Mouse (Mus musculus) hindbrain, embryonic 16.5 days (tissue): ENCODE data around the gene Prg3. TPM values are rescaled to one million over a fixed set of nuclear protein-coding genes. Genes with fewer than 3 reads are reported as not detected.

ENCODE experiments used
- ATAC-seq: fragments of 200-750 bp; cut with Nextera tagmentation; 2 replicates; pipeline ENCODE4 v1.8.0; 2017; ENCODE audit warnings: moderate TSS enrichment, moderate library complexity
- H3K27ac ChIP-seq: fragments of 300-500 bp; sonication (generic); 2 replicates; pipeline ENCODE4 v1.5.1; 2014; ENCODE audit warnings: low read depth, mild to moderate bottlenecking, control low read depth, low read length, moderate library complexity
- H3K27me3 ChIP-seq: fragments of 300-500 bp; sonication (generic); replicated peaks from 2 replicates; pipeline ENCODE4 v1.6.1; 2014; ENCODE audit warnings: low read length; ENCODE audit not compliant: control insufficient read depth, insufficient read depth
- H3K36me3 ChIP-seq: fragments of 300-500 bp; sonication (generic); 2 replicates; pipeline ENCODE4 v1.6.1; 2014; ENCODE audit warnings: mild to moderate bottlenecking, low read length, moderate library complexity, mixed read lengths; ENCODE audit not compliant: control insufficient read depth, insufficient read depth
- H3K4me1 ChIP-seq: fragments of 300-500 bp; sonication (generic); 2 replicates; pipeline ENCODE4 v1.6.1; 2014; ENCODE audit warnings: low read depth, low read length; ENCODE audit not compliant: control insufficient read depth, insufficient read depth
- H3K4me2 ChIP-seq: fragments of 300-500 bp; sonication (generic); 2 replicates; pipeline ENCODE4 v1.6.1; 2014; ENCODE audit warnings: mild to moderate bottlenecking, low read length, control low read depth, moderate library complexity
- H3K4me3 ChIP-seq: fragments of 300-500 bp; sonication (generic); 2 replicates; pipeline ENCODE4 v1.5.1; 2014; ENCODE audit warnings: mild to moderate bottlenecking, low read length, control low read depth, moderate library complexity
- H3K9ac ChIP-seq: fragments of 300-500 bp; sonication (generic); 2 replicates; pipeline ENCODE4 v1.6.1; 2014; ENCODE audit warnings: low read depth, mild to moderate bottlenecking, control low read depth, low read length, moderate library complexity
- H3K9me3 ChIP-seq: fragments of 300-500 bp; sonication (generic); 2 replicates; pipeline ENCODE4 v1.6.1; 2014; ENCODE audit warnings: mild to moderate bottlenecking, low read length, moderate library complexity; ENCODE audit not compliant: control insufficient read depth
- WGBS: fragments of 180-500 bp; shearing (Covaris S2); extraction: QIAGEN DNeasy Blood & Tissue Kit; methylation state at CpG from one replicate; pipeline ENCODE4 v1.1.7; 2014; 5-methylcytosine and 5-hydroxymethylcytosine counted together
- polyA plus RNA-seq: library from polyadenylated mRNA; unstranded; fragments of >200 nt; fragmentation: Nextera tagmentation; extraction: Ambion mirVana; gene quantifications from 2 replicates; pipeline ENCODE4 v1.2.1, GENCODE M21; 2015

The Prg3 gene
- polyA plus RNA-seq, 1 experiment from 2014 or later, result not detected

DNA sequence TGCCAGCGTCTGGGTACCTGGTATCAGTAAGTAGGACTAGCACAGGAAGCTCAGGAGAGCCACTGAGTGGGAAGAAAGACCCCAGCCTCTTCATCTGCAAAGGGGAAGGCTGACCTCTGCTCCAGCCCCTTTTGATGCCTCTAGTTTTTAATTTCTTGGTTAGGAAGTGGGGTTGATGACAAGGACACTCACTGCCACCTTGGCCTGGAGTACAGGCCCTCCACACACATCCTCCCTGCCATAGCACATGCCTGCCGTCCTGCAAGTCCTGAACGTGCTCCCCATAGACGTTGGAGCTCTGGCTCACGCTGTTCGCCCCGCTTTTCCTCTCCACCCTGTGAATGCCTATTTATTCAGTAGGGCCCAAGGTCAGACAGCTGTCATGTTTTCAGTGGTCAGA, 18.6 kb downstream of the Prg3 start:
- H3K4me3 ChIP-seq, result no peak overlapping the region
- no peaks in the 10 kb centered on the region for H3K36me3 ChIP-seq
- no peak for ATAC-seq
- H3K9ac ChIP-seq, result no peak overlapping the region
- no peaks in the 10 kb centered on the region for H3K4me1 ChIP-seq
- H3K27me3 ChIP-seq, result no peaks in the 10 kb centered on the region
- 82% methylated on average over 7 of the region's 7 CpGs for WGBS
- no peaks in the 10 kb centered on the region for H3K9me3 ChIP-seq
- H3K27ac ChIP-seq, result no peak overlapping the region
- H3K4me2 ChIP-seq, result no peak overlapping the region

DNA sequence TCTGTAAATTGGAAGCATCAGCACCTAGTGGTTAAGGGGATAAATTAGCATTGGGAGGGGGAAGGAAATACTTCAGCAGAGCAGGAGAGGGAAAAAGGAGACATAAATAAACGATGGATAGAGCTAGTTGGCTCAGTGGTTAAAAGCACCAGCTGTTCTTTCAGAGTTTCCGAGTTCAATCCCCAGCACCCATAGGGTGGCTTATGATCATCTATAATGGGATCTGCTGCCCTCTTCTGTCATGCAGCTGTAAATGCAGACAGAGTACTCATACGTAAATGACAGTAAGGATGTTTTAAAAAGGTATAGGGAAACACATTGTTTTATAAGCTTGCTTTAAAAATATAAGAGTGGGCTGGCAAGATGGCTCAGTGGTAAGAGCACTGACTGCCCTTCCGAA, 19.7 kb downstream of the Prg3 start:
- H3K4me2 ChIP-seq, result no peak overlapping the region
- WGBS, result 18% methylated on average over 4 of the region's 4 CpGs
- no peak overlapping the region for H3K9ac ChIP-seq
- no peak for ATAC-seq
- H3K4me3 ChIP-seq, result no peak overlapping the region
- no peaks in the 10 kb centered on the region for H3K4me1 ChIP-seq
- H3K36me3 ChIP-seq, result no peaks in the 10 kb centered on the region
- no peaks in the 10 kb centered on the region for H3K9me3 ChIP-seq
- no peaks in the 10 kb centered on the region for H3K27me3 ChIP-seq
- no peak overlapping the region for H3K27ac ChIP-seq

DNA sequence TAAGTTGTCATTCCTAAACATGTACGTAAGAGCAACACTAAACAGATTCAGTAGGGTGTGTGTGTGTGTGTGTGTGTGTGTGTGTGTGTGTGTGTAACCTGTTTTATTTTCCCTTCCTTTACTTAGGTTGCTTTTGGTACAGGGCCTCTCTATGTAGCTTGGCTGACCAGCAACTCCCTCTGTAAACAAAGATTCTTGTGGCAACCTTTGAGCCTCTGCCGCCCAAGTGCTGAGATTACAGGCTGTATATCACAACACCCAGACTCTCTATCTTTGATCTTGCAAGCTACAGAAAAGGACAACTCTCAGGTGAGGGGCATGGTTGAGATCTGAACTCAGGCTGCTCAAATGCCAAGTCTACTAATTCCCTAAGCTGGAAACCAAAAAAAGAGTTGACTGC, 21.2 kb downstream of the Prg3 start:
- Histone ChIP-seq H3K4me2 (no peak overlapping the region), H3K9me3 (no peaks in the 10 kb centered on the region), H3K4me3 (no peak overlapping the region), H3K27me3 (no peaks in the 10 kb centered on the region), H3K4me1 (no peaks in the 10 kb centered on the region), H3K36me3 (no peaks in the 10 kb centered on the region), H3K9ac (no peak overlapping the region), H3K27ac (no peak overlapping the region)
- 85% methylated on average over 2 of the region's 2 CpGs for WGBS
- ATAC-seq, result no peak

DNA sequence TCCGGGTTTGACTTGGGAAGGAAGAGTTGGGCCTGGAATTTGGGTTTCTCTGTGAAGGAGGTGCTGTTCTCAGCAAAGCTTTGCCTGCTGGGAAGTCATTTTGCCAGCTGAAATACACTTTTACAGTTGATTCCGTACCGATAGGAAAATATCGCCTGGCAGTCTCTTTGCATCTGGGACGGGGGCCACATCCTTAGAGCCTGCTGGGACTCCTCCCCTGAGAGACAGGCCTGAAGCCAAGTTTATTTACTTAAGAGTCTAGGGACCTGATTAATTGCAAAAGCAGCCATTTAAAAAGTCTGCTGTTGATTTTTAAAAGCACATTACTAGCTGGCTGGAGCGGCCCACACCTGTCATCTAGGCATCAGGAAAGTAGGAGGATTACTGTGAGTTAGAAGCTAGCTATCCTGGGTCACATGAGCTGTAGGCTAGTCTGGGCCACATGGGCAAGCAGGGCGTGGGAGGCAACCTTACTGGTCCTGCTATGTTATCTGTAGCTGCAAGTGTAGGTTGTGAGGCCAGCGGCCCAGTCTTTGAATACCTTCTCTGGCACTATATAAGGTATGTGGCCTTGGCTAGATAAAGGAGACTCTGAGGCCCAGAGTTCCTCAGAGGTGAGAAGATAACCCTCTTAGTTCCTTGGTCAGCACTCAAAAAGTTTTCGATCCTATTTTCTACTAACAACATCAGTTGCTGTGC, 24.0 kb downstream of the Prg3 start:
- no peaks in the 10 kb centered on the region for H3K36me3 ChIP-seq
- no peaks in the 10 kb centered on the region for H3K4me1 ChIP-seq
- 69% methylated on average over 9 of the region's 9 CpGs for WGBS
- H3K4me2 ChIP-seq, result no peak overlapping the region
- no peak overlapping the region for H3K4me3 ChIP-seq
- no peak overlapping the region for H3K27ac ChIP-seq
- no peaks in the 10 kb centered on the region for H3K27me3 ChIP-seq
- H3K9ac ChIP-seq, result no peak overlapping the region
- H3K9me3 ChIP-seq, result no peaks in the 10 kb centered on the region
- ATAC-seq, result 0 out of 2 replicates have a peak, but pooled peaks have one; percentile 35

DNA sequence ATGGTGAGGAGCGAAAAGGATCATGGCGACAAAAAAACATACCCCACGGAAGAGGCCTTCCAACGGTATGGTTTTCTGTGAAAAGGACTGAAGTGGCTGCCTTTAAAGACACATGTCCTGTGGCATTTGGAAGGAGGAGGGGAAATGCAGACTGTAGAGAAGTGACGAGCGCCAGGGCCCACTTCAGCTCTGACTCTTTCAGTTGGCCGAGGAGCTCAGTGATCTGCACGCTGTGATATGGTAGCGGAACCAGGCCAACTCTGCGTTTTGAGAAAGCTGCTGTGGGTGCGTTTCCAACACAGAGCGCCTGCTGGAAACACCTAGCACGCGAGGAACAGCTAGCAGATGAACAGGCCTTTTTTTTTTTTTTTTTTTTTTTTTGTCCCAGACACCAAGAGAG, 24.7 kb downstream of the Prg3 start:
- no peak overlapping the region for H3K9ac ChIP-seq
- H3K27ac ChIP-seq, result no peak overlapping the region
- no peaks in the 10 kb centered on the region for H3K4me1 ChIP-seq
- no peaks in the 10 kb centered on the region for H3K9me3 ChIP-seq
- no peak for ATAC-seq
- H3K27me3 ChIP-seq, result no peaks in the 10 kb centered on the region
- no peak overlapping the region for H3K4me3 ChIP-seq
- WGBS, result 87% methylated on average over 14 of the region's 14 CpGs
- no peak overlapping the region for H3K4me2 ChIP-seq
- H3K36me3 ChIP-seq, result no peaks in the 10 kb centered on the region

DNA sequence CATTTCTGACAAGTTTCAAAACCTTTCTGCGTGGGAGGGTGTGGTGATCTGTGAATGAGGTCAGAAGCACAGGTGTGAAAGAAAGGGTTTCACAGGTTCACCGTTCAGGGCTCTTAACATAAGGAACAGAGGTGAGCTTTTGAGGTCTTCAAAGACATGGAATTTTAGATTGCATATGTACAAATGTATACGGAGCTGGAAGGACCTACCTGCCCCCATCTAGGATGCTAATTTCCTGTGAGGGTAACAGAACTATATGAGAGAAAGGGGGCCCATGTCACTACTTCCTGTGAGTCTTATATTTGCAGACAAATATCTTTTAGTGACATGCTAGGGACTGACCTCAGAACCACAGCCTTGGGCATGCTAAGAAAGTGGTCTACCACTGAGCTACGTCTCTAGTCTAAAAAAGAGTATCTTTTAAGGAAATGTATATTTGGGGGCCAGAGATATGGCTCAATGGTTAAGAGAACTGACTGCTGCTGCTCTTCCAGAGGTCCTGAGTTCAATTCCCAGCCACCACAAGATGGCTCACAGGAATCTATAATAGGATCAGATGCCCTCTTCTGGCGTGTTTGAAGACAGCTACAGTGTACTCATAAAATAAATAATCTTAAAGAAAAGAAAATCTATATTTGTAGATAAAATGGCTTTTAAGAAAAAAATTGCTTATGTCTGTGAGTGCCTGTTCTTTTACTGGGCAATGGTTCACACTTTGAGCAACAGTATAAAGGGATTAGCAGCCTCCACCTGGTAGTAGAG, 26.0 kb downstream of the Prg3 start:
- Histone ChIP-seq H3K27ac (no peak overlapping the region), H3K4me3 (no peak overlapping the region), H3K9ac (no peak overlapping the region), H3K36me3 (no peaks in the 10 kb centered on the region), H3K4me2 (no peak overlapping the region), H3K27me3 (no peaks in the 10 kb centered on the region), H3K4me1 (no peaks in the 10 kb centered on the region), H3K9me3 (no peaks in the 10 kb centered on the region)
- ATAC-seq, result no peak
- WGBS, result 87% methylated on average over 5 of the region's 5 CpGs

DNA sequence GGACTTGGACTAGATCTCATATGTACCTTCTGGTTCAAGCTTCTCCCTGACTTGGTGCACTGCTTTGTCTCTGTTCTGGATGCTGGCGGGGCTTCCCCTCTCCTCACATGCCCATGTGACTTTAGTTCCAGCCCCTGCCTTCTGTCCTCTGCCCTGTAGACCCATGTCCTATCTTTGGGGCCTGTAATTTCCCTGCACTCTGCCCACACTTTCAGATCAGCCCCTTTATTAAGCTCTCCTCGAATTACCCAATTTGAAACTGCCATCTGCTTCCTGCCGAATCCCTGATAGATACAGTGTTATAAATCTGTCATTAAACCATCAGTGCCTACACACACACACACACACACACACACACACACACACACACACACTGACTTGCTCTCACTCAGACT, 26.6 kb downstream of the Prg3 start:
- Histone ChIP-seq H3K9me3 (no peaks in the 10 kb centered on the region), H3K27ac (no peak overlapping the region), H3K4me1 (no peaks in the 10 kb centered on the region), H3K9ac (no peak overlapping the region), H3K4me3 (no peak overlapping the region), H3K4me2 (no peak overlapping the region), H3K36me3 (no peaks in the 10 kb centered on the region), H3K27me3 (no peaks in the 10 kb centered on the region)
- no peak for ATAC-seq
- WGBS, result 59% methylated on average over 3 of the region's 3 CpGs

DNA sequence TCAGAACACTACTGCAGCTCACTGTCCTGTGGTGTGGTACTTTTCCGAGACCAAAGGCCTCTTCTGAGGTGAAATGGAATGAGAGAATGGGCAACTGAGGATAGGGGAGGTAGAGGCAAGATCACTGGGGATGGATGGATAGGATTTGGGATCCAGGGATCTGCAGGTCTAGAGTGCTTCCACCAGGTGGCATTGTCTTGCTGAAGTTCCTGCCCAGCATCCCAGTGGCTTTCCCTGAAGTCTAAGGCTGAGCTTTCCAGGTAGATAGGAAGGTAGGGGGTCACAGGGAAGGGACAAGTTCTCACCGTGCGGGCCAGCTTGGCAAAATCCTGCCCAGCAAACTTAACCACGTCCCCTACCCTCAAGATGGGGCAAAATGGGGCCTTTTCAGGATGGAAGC, 34.0 kb downstream of the Prg3 start:
- ATAC-seq, result no peak; the same call in 1 of the 2 replicates
- Histone ChIP-seq H3K9ac (no peak overlapping the region), H3K4me1 (no peaks in the 10 kb centered on the region), H3K9me3 (no peaks in the 10 kb centered on the region), H3K27ac (no peak overlapping the region), H3K27me3 (no peaks in the 10 kb centered on the region), H3K4me2 (no peak overlapping the region), H3K4me3 (no peak overlapping the region), H3K36me3 (no peaks in the 10 kb centered on the region)
- WGBS, result 19% methylated on average over 4 of the region's 4 CpGs

DNA sequence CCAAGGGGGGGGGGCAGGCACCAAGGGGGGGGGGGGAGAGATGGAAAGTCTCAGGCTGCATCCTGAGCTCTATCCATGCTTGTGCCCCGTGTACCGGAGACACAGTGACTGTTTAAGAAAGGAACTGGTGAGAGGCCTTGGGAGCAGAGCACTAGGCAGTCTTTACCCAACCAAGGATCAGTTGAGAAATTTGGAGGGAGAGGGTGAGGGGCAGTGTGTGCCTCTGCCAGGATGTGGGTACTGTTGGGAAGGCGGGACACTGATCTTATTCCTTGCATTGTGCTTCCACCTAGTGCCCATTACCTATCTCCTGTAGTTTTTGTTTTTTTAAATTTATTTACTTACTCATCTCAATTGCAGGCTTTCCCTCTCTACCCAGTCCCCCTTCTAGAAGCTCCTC, 38.2 kb downstream of the Prg3 start:
- H3K4me2 ChIP-seq, result no peak overlapping the region
- H3K9me3 ChIP-seq, result no peaks in the 10 kb centered on the region
- no peaks in the 10 kb centered on the region for H3K4me1 ChIP-seq
- 85% methylated on average over 3 of the region's 3 CpGs for WGBS
- no peaks in the 10 kb centered on the region for H3K36me3 ChIP-seq
- H3K4me3 ChIP-seq, result no peak overlapping the region
- ATAC-seq, result no peak
- H3K27me3 ChIP-seq, result no peaks in the 10 kb centered on the region
- no peak overlapping the region for H3K27ac ChIP-seq
- H3K9ac ChIP-seq, result no peak overlapping the region
